Mouse (Mus musculus) kidney, adult 2 months (tissue): ENCODE data around the gene Lgals4.

Experiments used
- CTCF ChIP-seq: fragments of 200-500 bp; conservative IDR thresholded peaks from 2 replicates; pipeline ENCODE4 v1.5.1; 2011; ENCODE audit warnings: low read depth, mild to moderate bottlenecking, control low read depth, low read length, moderate library complexity, mixed read lengths; ENCODE audit not compliant: insufficient read depth, insufficient read length
- POLR2A ChIP-seq: fragments of 200-500 bp; IDR thresholded peaks from one replicate; pipeline ENCODE4 v1.6.1; 2011; ENCODE audit warnings: low read depth, low read length, control low read depth

DNA sequence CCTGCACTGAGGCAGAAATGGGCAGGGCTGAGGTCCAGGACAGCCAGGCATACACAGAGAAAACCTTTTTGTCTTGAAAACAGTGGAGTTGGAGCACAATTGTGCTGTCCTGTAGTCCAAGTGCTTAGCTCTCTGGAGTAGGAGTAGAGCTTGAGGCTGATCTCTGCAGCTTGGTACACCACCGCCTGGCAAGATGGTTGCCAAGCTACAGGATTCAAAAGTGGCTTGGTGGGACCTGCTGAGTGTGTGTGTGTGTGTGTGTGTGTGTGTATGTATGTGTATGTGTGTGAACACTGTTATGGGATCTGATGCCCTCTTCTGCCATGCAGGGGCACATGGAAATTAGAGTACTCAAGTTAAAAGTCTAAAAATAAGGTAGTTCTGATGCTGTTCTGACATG, 11.1 kb upstream of the Lgals4 start:
- TF ChIP-seq POLR2A (no peak), CTCF (no peak)
